Mouse (Mus musculus): ENCODE data around the gene Stk10. TPM values are rescaled to one million over a fixed set of nuclear protein-coding genes. Genes with fewer than 3 reads are reported as not detected.

The Stk10 gene
- polyA plus RNA-seq, 1 experiment from 2014 or later: 2.6 TPM

GRCm38 (mm10) chr11:32561465-32562355, 28.6 kb downstream of the Stk10 start:
- Histone ChIP-seq H3K4me1 (peaks cover 36% of the 10 kb centered on the region), H3K4me3 (no peak overlapping the region), H3K27ac (replicated peaks) (no peak overlapping the region), H3K27me3 (replicated peaks) (no peaks in the 10 kb centered on the region), H3K9me3 (no peaks in the 10 kb centered on the region), H3K4me2 (no peak overlapping the region), H3K9ac (no peak overlapping the region), H3K36me3 (no peaks in the 10 kb centered on the region)
- ATAC-seq (ENCODE audit: extremely low read depth, insufficient number of reproducible peaks, low FRiP score, low TSS enrichment): no peak
- WGBS: 66% methylated on average over 10 of the region's 10 CpGs

GRCm38 (mm10) chr11:32562706-32563105, 29.6 kb downstream of the Stk10 start:
- WGBS: 49% methylated on average over 5 of the region's 5 CpGs
- Histone ChIP-seq H3K4me3 (no peak overlapping the region), H3K27me3 (replicated peaks) (no peaks in the 10 kb centered on the region), H3K27ac (replicated peaks) (no peak overlapping the region), H3K36me3 (no peaks in the 10 kb centered on the region), H3K4me1 (peaks cover 36% of the 10 kb centered on the region), H3K9ac (no peak overlapping the region), H3K4me2 (no peak overlapping the region), H3K9me3 (no peaks in the 10 kb centered on the region)
- ATAC-seq (ENCODE audit: extremely low read depth, insufficient number of reproducible peaks, low FRiP score, low TSS enrichment): no peak

GRCm38 (mm10) chr11:32563660-32564059, 30.6 kb downstream of the Stk10 start:
- Histone ChIP-seq H3K27me3 (replicated peaks) (no peaks in the 10 kb centered on the region), H3K4me1 (peaks cover 36% of the 10 kb centered on the region), H3K36me3 (no peaks in the 10 kb centered on the region), H3K27ac (replicated peaks) (no peak overlapping the region), H3K9ac (no peak overlapping the region), H3K4me2 (no peak overlapping the region), H3K9me3 (no peaks in the 10 kb centered on the region), H3K4me3 (no peak overlapping the region)
- no peak for ATAC-seq (ENCODE audit: extremely low read depth, insufficient number of reproducible peaks, low FRiP score, low TSS enrichment)
- 81% methylated on average over 3 of the region's 3 CpGs for WGBS

GRCm38 (mm10) chr11:32564629-32565028, 31.5 kb downstream of the Stk10 start:
- no peak for ATAC-seq (ENCODE audit: extremely low read depth, insufficient number of reproducible peaks, low FRiP score, low TSS enrichment)
- no peak overlapping the region for H3K9ac ChIP-seq
- no peak overlapping the region for H3K4me2 ChIP-seq
- no peak overlapping the region for H3K4me3 ChIP-seq
- peaks cover 36% of the 10 kb centered on the region for H3K4me1 ChIP-seq
- no peaks in the 10 kb centered on the region for H3K36me3 ChIP-seq
- H3K27ac ChIP-seq (replicated peaks): no peak overlapping the region
- H3K9me3 ChIP-seq: no peaks in the 10 kb centered on the region
- 42% methylated on average over 4 of the region's 4 CpGs for WGBS
- no peaks in the 10 kb centered on the region for H3K27me3 ChIP-seq (replicated peaks)

- no peaks in the 10 kb centered on the region for H3K27me3 ChIP-seq (replicated peaks)
- peaks cover 36% of the 10 kb centered on the region for H3K4me1 ChIP-seq
- no peak overlapping the region for H3K4me3 ChIP-seq
- H3K9me3 ChIP-seq: no peaks in the 10 kb centered on the region
- H3K36me3 ChIP-seq: 0 out of 2 replicates have a peak, but pooled peaks cover 3% of the 10 kb centered on the region
- no peak overlapping the region for H3K4me2 ChIP-seq
- H3K9ac ChIP-seq: no peak overlapping the region
- ATAC-seq (ENCODE audit: extremely low read depth, insufficient number of reproducible peaks, low FRiP score, low TSS enrichment): no peak
- H3K27ac ChIP-seq (replicated peaks): no peak overlapping the region
- 56% methylated on average over 8 of the region's 8 CpGs for WGBS
Measured at GRCm38 (mm10) chr11:32565088-32565487, 32.0 kb downstream of the Stk10 start.

- Histone ChIP-seq H3K27ac (replicated peaks) (no peak overlapping the region), H3K4me2 (no peak overlapping the region), H3K27me3 (replicated peaks) (no peaks in the 10 kb centered on the region), H3K4me3 (no peak overlapping the region), H3K4me1 (peaks cover 38% of the 10 kb centered on the region), H3K9ac (no peak overlapping the region), H3K36me3 (0 out of 2 replicates have a peak, but pooled peaks cover 3% of the 10 kb centered on the region), H3K9me3 (no peaks in the 10 kb centered on the region)
- no peak for ATAC-seq (ENCODE audit: extremely low read depth, insufficient number of reproducible peaks, low FRiP score, low TSS enrichment)
- 79% methylated on average over 6 of the region's 6 CpGs for WGBS
Measured at GRCm38 (mm10) chr11:32566184-32566583, 33.1 kb downstream of the Stk10 start.

- 81% methylated on average over 10 of the region's 10 CpGs for WGBS
- Histone ChIP-seq H3K4me1 (peaks cover 31% of the 10 kb centered on the region), H3K9me3 (no peaks in the 10 kb centered on the region), H3K27me3 (replicated peaks) (no peaks in the 10 kb centered on the region), H3K9ac (no peak overlapping the region), H3K36me3 (0 out of 2 replicates have a peak, but pooled peaks cover 3% of the 10 kb centered on the region), H3K4me3 (no peak overlapping the region), H3K4me2 (no peak overlapping the region), H3K27ac (replicated peaks) (no peak overlapping the region)
- no peak for ATAC-seq (ENCODE audit: extremely low read depth, insufficient number of reproducible peaks, low FRiP score, low TSS enrichment)
Measured at GRCm38 (mm10) chr11:32567000-32567855, 34.1 kb downstream of the Stk10 start.

- WGBS: 79% methylated on average over 7 of the region's 7 CpGs
- 0 out of 2 replicates have a peak, but pooled peaks cover 3% of the 10 kb centered on the region for H3K36me3 ChIP-seq
- H3K9ac ChIP-seq: no peak overlapping the region
- no peak overlapping the region for H3K27ac ChIP-seq (replicated peaks)
- no peaks in the 10 kb centered on the region for H3K27me3 ChIP-seq (replicated peaks)
- peaks cover 25% of the 10 kb centered on the region for H3K4me1 ChIP-seq
- ATAC-seq (ENCODE audit: extremely low read depth, insufficient number of reproducible peaks, low FRiP score, low TSS enrichment): no peak
- H3K4me2 ChIP-seq: no peak overlapping the region
- H3K9me3 ChIP-seq: no peaks in the 10 kb centered on the region
- H3K4me3 ChIP-seq: no peak overlapping the region
Measured at GRCm38 (mm10) chr11:32568060-32568459, 35.0 kb downstream of the Stk10 start.

- 0 out of 2 replicates have a peak, but pooled peaks cover 3% of the 10 kb centered on the region for H3K36me3 ChIP-seq
- 67% methylated on average over 15 of the region's 15 CpGs for WGBS
Measured at GRCm38 (mm10) chr11:32568637-32569293, 35.7 kb downstream of the Stk10 start.

GRCm38 (mm10) chr11:32571103-32571502, 38.0 kb downstream of the Stk10 start:
- Histone ChIP-seq H3K4me1 (peaks cover 8% of the 10 kb centered on the region; the same call in 1 of the 2 replicates), H3K27ac (replicated peaks) (no peak overlapping the region), H3K36me3 (0 out of 2 replicates have a peak, but pooled peaks cover 8% of the 10 kb centered on the region), H3K9ac (no peak overlapping the region), H3K9me3 (no peaks in the 10 kb centered on the region), H3K27me3 (replicated peaks) (no peaks in the 10 kb centered on the region), H3K4me3 (no peak overlapping the region), H3K4me2 (no peak overlapping the region)
- 74% methylated on average over 6 of the region's 6 CpGs for WGBS
- no peak for ATAC-seq (ENCODE audit: extremely low read depth, insufficient number of reproducible peaks, low FRiP score, low TSS enrichment)

More at GRCm38 (mm10) chr11:32568637-32569293, 35.7 kb downstream of the Stk10 start:
- Histone ChIP-seq H3K4me3 (no peak overlapping the region), H3K27ac (replicated peaks) (no peak overlapping the region), H3K4me2 (no peak overlapping the region), H3K9me3 (no peaks in the 10 kb centered on the region), H3K27me3 (replicated peaks) (no peaks in the 10 kb centered on the region), H3K4me1 (peaks cover 25% of the 10 kb centered on the region), H3K9ac (no peak overlapping the region)
- ATAC-seq (ENCODE audit: extremely low read depth, insufficient number of reproducible peaks, low FRiP score, low TSS enrichment): no peak

- H3K27me3 ChIP-seq (replicated peaks): no peaks in the 10 kb centered on the region
- ATAC-seq (ENCODE audit: extremely low read depth, insufficient number of reproducible peaks, low FRiP score, low TSS enrichment): no peak
- no peak overlapping the region for H3K4me3 ChIP-seq
- 82% methylated on average over 2 of the region's 2 CpGs for WGBS
- no peaks in the 10 kb centered on the region for H3K9me3 ChIP-seq
- H3K36me3 ChIP-seq: 0 out of 2 replicates have a peak, but pooled peaks cover 8% of the 10 kb centered on the region
- 0 out of 2 replicates have a peak, but pooled peaks cover 3% of the 10 kb centered on the region for H3K4me1 ChIP-seq
- H3K27ac ChIP-seq (replicated peaks): no peak overlapping the region
- no peak overlapping the region for H3K4me2 ChIP-seq
- H3K9ac ChIP-seq: no peak overlapping the region
Measured at GRCm38 (mm10) chr11:32573669-32574068, 40.6 kb downstream of the Stk10 start.

Data from heart, embryonic 13.5 days (tissue).